Mouse (Mus musculus): Measurements from ENCODE around the gene Rbms3. TPM values are rescaled to one million over a fixed set of nuclear protein-coding genes. Genes with fewer than 3 reads are reported as not detected.
A peak's percentile ranks its signal among the peaks of the same experiment; 100 is the strongest.

Gene Rbms3
- polyA plus RNA-seq, 1 experiment from 2014 or later, result 41.2 TPM

- Histone ChIP-seq H3K36me3 (ENCODE audit: control insufficient read depth, insufficient read depth, low read length) (no peaks in the 10 kb centered on the region), H3K4me1 (ENCODE audit: control insufficient read depth, insufficient read depth, low read length) (no peaks in the 10 kb centered on the region), H3K27ac (ENCODE audit: low read depth, low read length) (no peak overlapping the region), H3K4me2 (no peak overlapping the region), H3K27me3 (ENCODE audit: control insufficient read depth, insufficient read depth, low read length) (no peaks in the 10 kb centered on the region), H3K9ac (ENCODE audit: low read depth, low read length) (no peak overlapping the region), H3K4me3 (ENCODE audit: low read depth, low read length) (no peak overlapping the region), H3K9me3 (replicated peaks; ENCODE audit: control insufficient read depth, low read length) (no peaks in the 10 kb centered on the region)
- ATAC-seq (replicated peaks; ENCODE audit: insufficient number of reproducible peaks, low FRiP score, low TSS enrichment), result no peak
- WGBS (ENCODE audit: insufficient replicate concordance), result 69% methylated on average over 12 of the region's 12 CpGs
These were observed 860.2 kb downstream of the Rbms3 start for GRCm38 (mm10) chr9:116769358-116770054.

GRCm38 (mm10) chr9:116762395-116763025, 867.2 kb downstream of the Rbms3 start:
- no peak overlapping the region for H3K4me3 ChIP-seq (ENCODE audit: low read depth, low read length)
- no peak overlapping the region for H3K9ac ChIP-seq (ENCODE audit: low read depth, low read length)
- ATAC-seq (replicated peaks; ENCODE audit: insufficient number of reproducible peaks, low FRiP score, low TSS enrichment), result 0 out of 2 replicates have a peak, but pooled peaks have one; percentile 42
- no peaks in the 10 kb centered on the region for H3K4me1 ChIP-seq (ENCODE audit: control insufficient read depth, insufficient read depth, low read length)
- WGBS (ENCODE audit: insufficient replicate concordance), result 50% methylated on average over 10 of the region's 10 CpGs
- H3K36me3 ChIP-seq (ENCODE audit: control insufficient read depth, insufficient read depth, low read length), result no peaks in the 10 kb centered on the region
- no peak overlapping the region for H3K4me2 ChIP-seq
- no peak overlapping the region; the same call in 1 of the 2 replicates for H3K27ac ChIP-seq (ENCODE audit: low read depth, low read length)
- H3K27me3 ChIP-seq (ENCODE audit: control insufficient read depth, insufficient read depth, low read length), result no peaks in the 10 kb centered on the region
- no peaks in the 10 kb centered on the region for H3K9me3 ChIP-seq (replicated peaks; ENCODE audit: control insufficient read depth, low read length)

GRCm38 (mm10) chr9:116748857-116749584, 880.7 kb downstream of the Rbms3 start:
- no peaks in the 10 kb centered on the region for H3K9me3 ChIP-seq (replicated peaks; ENCODE audit: control insufficient read depth, low read length)
- H3K4me1 ChIP-seq (ENCODE audit: control insufficient read depth, insufficient read depth, low read length), result no peaks in the 10 kb centered on the region
- no peaks in the 10 kb centered on the region for H3K36me3 ChIP-seq (ENCODE audit: control insufficient read depth, insufficient read depth, low read length)
- H3K4me2 ChIP-seq, result no peak overlapping the region
- no peak overlapping the region for H3K27ac ChIP-seq (ENCODE audit: low read depth, low read length)
- WGBS (ENCODE audit: insufficient replicate concordance), result 55% methylated on average over 11 of the region's 11 CpGs
- no peaks in the 10 kb centered on the region for H3K27me3 ChIP-seq (ENCODE audit: control insufficient read depth, insufficient read depth, low read length)
- no peak overlapping the region for H3K9ac ChIP-seq (ENCODE audit: low read depth, low read length)
- H3K4me3 ChIP-seq (ENCODE audit: low read depth, low read length), result no peak overlapping the region
- ATAC-seq (replicated peaks; ENCODE audit: insufficient number of reproducible peaks, low FRiP score, low TSS enrichment), result no peak

GRCm38 (mm10) chr9:116748346-116748745, 881.4 kb downstream of the Rbms3 start:
- Histone ChIP-seq H3K4me2 (no peak overlapping the region), H3K27me3 (ENCODE audit: control insufficient read depth, insufficient read depth, low read length) (no peaks in the 10 kb centered on the region), H3K4me1 (ENCODE audit: control insufficient read depth, insufficient read depth, low read length) (no peaks in the 10 kb centered on the region), H3K27ac (ENCODE audit: low read depth, low read length) (no peak overlapping the region), H3K4me3 (ENCODE audit: low read depth, low read length) (no peak overlapping the region), H3K9me3 (replicated peaks; ENCODE audit: control insufficient read depth, low read length) (no peaks in the 10 kb centered on the region), H3K9ac (ENCODE audit: low read depth, low read length) (no peak overlapping the region), H3K36me3 (ENCODE audit: control insufficient read depth, insufficient read depth, low read length) (no peaks in the 10 kb centered on the region)
- 63% methylated on average over 4 of the region's 4 CpGs for WGBS (ENCODE audit: insufficient replicate concordance)
- no peak for ATAC-seq (replicated peaks; ENCODE audit: insufficient number of reproducible peaks, low FRiP score, low TSS enrichment)

GRCm38 (mm10) chr9:116746871-116747270, 882.8 kb downstream of the Rbms3 start:
- no peak overlapping the region for H3K27ac ChIP-seq (ENCODE audit: low read depth, low read length)
- WGBS (ENCODE audit: insufficient replicate concordance), result 81% methylated on average over 3 of the region's 3 CpGs

GRCm38 (mm10) chr9:116737786-116738185, 891.9 kb downstream of the Rbms3 start:
- Histone ChIP-seq H3K4me1 (ENCODE audit: control insufficient read depth, insufficient read depth, low read length) (no peaks in the 10 kb centered on the region), H3K27ac (ENCODE audit: low read depth, low read length) (no peak overlapping the region), H3K4me2 (no peak overlapping the region), H3K36me3 (ENCODE audit: control insufficient read depth, insufficient read depth, low read length) (no peaks in the 10 kb centered on the region), H3K9me3 (replicated peaks; ENCODE audit: control insufficient read depth, low read length) (no peaks in the 10 kb centered on the region), H3K27me3 (ENCODE audit: control insufficient read depth, insufficient read depth, low read length) (no peaks in the 10 kb centered on the region), H3K4me3 (ENCODE audit: low read depth, low read length) (no peak overlapping the region), H3K9ac (ENCODE audit: low read depth, low read length) (no peak overlapping the region)
- no peak for ATAC-seq (replicated peaks; ENCODE audit: insufficient number of reproducible peaks, low FRiP score, low TSS enrichment)
- WGBS (ENCODE audit: insufficient replicate concordance), result 82% methylated on average over 2 of the region's 2 CpGs

More at GRCm38 (mm10) chr9:116746871-116747270, 882.8 kb downstream of the Rbms3 start:
- no peaks in the 10 kb centered on the region for H3K36me3 ChIP-seq (ENCODE audit: control insufficient read depth, insufficient read depth, low read length)
- no peak overlapping the region for H3K4me3 ChIP-seq (ENCODE audit: low read depth, low read length)
- H3K9ac ChIP-seq (ENCODE audit: low read depth, low read length), result no peak overlapping the region
- H3K4me1 ChIP-seq (ENCODE audit: control insufficient read depth, insufficient read depth, low read length), result no peaks in the 10 kb centered on the region
- H3K9me3 ChIP-seq (replicated peaks; ENCODE audit: control insufficient read depth, low read length), result no peaks in the 10 kb centered on the region
- no peak for ATAC-seq (replicated peaks; ENCODE audit: insufficient number of reproducible peaks, low FRiP score, low TSS enrichment)
- no peaks in the 10 kb centered on the region for H3K27me3 ChIP-seq (ENCODE audit: control insufficient read depth, insufficient read depth, low read length)
- no peak overlapping the region for H3K4me2 ChIP-seq

- 68% methylated on average over 6 of the region's 6 CpGs for WGBS (ENCODE audit: insufficient replicate concordance)
- H3K4me1 ChIP-seq (ENCODE audit: control insufficient read depth, insufficient read depth, low read length), result no peaks in the 10 kb centered on the region; the same call in 1 of the 2 replicates
- H3K27ac ChIP-seq (ENCODE audit: low read depth, low read length), result no peak overlapping the region
- no peaks in the 10 kb centered on the region for H3K27me3 ChIP-seq (ENCODE audit: control insufficient read depth, insufficient read depth, low read length)
- H3K4me3 ChIP-seq (ENCODE audit: low read depth, low read length), result no peak overlapping the region
- ATAC-seq (replicated peaks; ENCODE audit: insufficient number of reproducible peaks, low FRiP score, low TSS enrichment), result no peak
- H3K9ac ChIP-seq (ENCODE audit: low read depth, low read length), result no peak overlapping the region
- no peaks in the 10 kb centered on the region for H3K9me3 ChIP-seq (replicated peaks; ENCODE audit: control insufficient read depth, low read length)
- no peaks in the 10 kb centered on the region for H3K36me3 ChIP-seq (ENCODE audit: control insufficient read depth, insufficient read depth, low read length)
- no peak overlapping the region for H3K4me2 ChIP-seq
These were observed 900.5 kb downstream of the Rbms3 start for GRCm38 (mm10) chr9:116729172-116729571.

GRCm38 (mm10) chr9:116728655-116729054, 901.1 kb downstream of the Rbms3 start:
- Histone ChIP-seq H3K4me3 (ENCODE audit: low read depth, low read length) (no peak overlapping the region), H3K27me3 (ENCODE audit: control insufficient read depth, insufficient read depth, low read length) (no peaks in the 10 kb centered on the region), H3K4me1 (ENCODE audit: control insufficient read depth, insufficient read depth, low read length) (no peaks in the 10 kb centered on the region; the same call in 1 of the 2 replicates), H3K9me3 (replicated peaks; ENCODE audit: control insufficient read depth, low read length) (no peaks in the 10 kb centered on the region), H3K36me3 (ENCODE audit: control insufficient read depth, insufficient read depth, low read length) (no peaks in the 10 kb centered on the region), H3K9ac (ENCODE audit: low read depth, low read length) (no peak overlapping the region), H3K27ac (ENCODE audit: low read depth, low read length) (no peak overlapping the region), H3K4me2 (no peak overlapping the region)
- WGBS (ENCODE audit: insufficient replicate concordance), result 78% methylated on average over 7 of the region's 7 CpGs
- no peak for ATAC-seq (replicated peaks; ENCODE audit: insufficient number of reproducible peaks, low FRiP score, low TSS enrichment)

Measured in heart, embryonic 11.5 days (tissue).